Mouse (Mus musculus): ENCODE data around the gene Rab11fip3.

- TF ChIP-seq POLR2A (IDR thresholded peaks at IDR 0.05; ENCODE audit: extremely low read depth, insufficient read depth, low read length) (no peak), CTCF (IDR thresholded peaks at IDR 0.05; ENCODE audit: extremely low read depth, insufficient read depth, low read length) (no peak)
These were observed 124.8 kb downstream of the Rab11fip3 start, which contains the start of the genes Pigq and Nhlrc4 for GRCm38 (mm10) chr17:25944366-25945163.

Data from cortical plate, adult 2 months (tissue).